Mouse (Mus musculus): ENCODE measurements around the gene Rpl36-ps4. TPM values are rescaled to one million over a fixed set of nuclear protein-coding genes. Genes with fewer than 3 reads are reported as not detected.
"Not testable (repeated sequence)": the region's sequence is repeated elsewhere in the genome, so short reads cannot be mapped to it uniquely, and the experiment has no call there.

The Rpl36-ps4 gene
- polyA plus RNA-seq, 1 experiment from 2014 or later = not detected

DNA sequence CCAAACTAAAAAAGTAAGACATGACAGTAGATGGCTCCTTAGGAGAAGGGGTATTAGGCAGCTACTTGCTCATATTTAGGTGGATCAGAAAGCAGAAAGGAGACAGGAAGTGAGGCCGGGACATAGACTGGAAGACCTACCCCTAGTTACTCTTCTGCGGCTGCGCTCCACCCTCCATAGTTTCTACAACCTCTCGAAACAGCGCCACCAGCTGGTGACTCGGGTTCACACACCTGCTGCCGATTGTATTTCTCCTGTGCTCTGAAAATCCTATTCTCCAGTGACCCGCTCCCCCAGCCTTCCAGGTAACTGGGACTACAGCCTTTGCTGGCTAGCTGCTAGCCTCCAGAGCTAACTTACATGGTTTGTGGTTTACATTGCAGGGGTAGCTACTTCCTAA, 37.5 kb downstream of the Rpl36-ps4 start:
- DNase-seq (ENCODE audit: low spot score) = no peak

DNA sequence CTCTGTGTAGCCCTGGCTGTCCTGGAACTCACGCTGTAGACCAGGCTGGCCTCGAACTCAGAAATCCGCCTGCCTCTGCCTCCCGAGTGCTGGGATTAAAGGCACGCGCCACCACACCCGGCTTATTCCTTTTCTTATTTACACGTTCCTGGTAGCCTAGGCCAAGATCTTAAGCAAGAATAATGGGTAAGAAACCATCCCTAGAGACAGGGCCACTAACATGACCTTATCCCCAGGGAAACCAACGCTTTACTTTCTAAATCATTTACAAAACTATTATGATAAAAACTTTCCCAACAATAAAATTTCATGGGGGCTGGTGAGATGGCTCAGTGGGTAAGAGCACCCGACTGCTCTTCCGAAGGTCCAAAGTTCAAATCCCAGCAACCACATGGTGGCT, 38.6 kb downstream of the Rpl36-ps4 start:
- not testable (repeated sequence) for H3K4me1 ChIP-seq; H3K27me3 ChIP-seq (ENCODE audit: insufficient read depth, poor library complexity, severe bottlenecking); H3K9me3 ChIP-seq; H3K27ac ChIP-seq; H3K36me3 ChIP-seq; H3K4me3 ChIP-seq; DNase-seq (ENCODE audit: low spot score)
- 94% methylated on average over 11 of the region's 11 CpGs for WGBS

More for the DNA sequence above, 37.5 kb downstream of the Rpl36-ps4 start:
- Histone ChIP-seq H3K4me3 (no peak overlapping the region), H3K4me1 (no peaks in the 10 kb centered on the region), H3K9me3 (no peaks in the 10 kb centered on the region), H3K27me3 (ENCODE audit: insufficient read depth, poor library complexity, severe bottlenecking) (no peaks in the 10 kb centered on the region), H3K36me3 (no peaks in the 10 kb centered on the region), H3K27ac (no peak overlapping the region)
- 61% methylated on average over 8 of the region's 8 CpGs for WGBS

DNA sequence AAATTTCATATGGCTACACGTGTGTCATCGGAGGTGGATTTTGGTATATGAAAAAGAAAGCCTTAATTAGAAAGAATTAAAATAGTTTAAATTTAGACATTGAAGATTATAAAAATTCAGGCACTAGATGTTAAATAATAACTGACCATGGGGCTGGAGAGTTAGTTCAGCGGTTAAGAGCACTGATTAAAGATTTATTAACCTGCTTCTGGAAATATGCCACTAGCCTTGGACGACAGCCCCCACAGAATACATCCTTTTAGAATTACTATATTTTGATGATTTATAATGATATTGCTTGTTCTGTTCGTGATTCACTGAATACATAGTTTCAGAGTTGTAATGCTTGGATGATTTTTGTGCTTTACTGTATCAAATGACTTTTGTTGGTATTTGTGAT, 39.2 kb downstream of the Rpl36-ps4 start:
- WGBS = 87% methylated on average over 5 of the region's 5 CpGs

DNA sequence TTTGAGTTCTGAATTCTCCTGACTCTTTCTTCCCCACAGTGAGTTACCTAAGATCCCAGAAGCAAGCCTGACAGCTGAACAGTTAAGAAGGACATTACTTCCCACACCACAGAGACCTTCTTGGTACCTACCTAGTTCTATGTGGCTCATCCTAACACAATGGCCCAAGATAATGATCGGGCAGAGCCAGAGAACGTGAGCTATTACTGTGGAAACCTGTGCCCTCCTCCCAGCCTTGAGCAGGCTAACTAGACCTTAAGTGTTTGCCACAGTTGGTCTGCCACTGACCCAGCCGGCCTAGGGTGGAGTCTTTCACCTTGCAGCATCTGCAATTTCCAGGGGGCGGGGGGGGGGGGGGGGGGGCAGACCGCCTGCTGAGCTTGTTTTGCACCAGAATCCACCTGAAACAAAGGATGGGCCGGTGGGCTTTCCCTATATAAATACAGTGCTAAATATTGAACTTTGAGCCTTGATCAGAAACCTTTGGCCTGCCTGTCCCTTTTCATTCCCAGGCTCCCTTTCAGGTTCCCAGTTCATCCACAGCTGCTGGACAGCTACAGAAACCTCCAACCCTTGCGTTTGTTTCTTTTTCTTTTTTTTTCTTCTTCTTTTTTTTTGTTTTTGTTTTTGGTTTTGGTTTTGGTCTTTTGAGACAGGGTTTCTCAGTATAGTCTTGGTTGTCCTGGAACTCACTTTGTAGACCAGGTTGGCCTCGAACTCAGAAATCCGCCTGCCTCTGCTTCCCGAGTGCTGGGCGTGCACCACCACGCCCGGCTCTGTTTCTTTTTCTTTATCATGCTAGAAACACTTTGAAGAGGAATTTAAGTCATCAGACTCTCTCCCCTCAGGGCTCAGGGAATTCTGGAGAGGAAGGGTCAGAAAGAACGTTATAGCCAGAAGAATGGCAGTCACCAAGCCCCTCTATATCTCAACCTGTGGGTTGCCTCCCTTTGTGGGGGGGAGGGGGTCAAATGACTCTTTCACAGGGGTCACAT, 42.6 kb downstream of the Rpl36-ps4 start:
- Histone ChIP-seq H3K9me3 (no peaks in the 10 kb centered on the region), H3K36me3 (no peaks in the 10 kb centered on the region), H3K27me3 (ENCODE audit: insufficient read depth, poor library complexity, severe bottlenecking) (no peaks in the 10 kb centered on the region), H3K4me3 (no peak overlapping the region), H3K4me1 (no peaks in the 10 kb centered on the region), H3K27ac (no peak overlapping the region)
- WGBS = 81% methylated on average over 14 of the region's 14 CpGs
- DNase-seq (ENCODE audit: low spot score) = no peak

More for the DNA sequence above, 39.2 kb downstream of the Rpl36-ps4 start:
- H3K27ac ChIP-seq; DNase-seq (ENCODE audit: low spot score); H3K9me3 ChIP-seq; H3K36me3 ChIP-seq; H3K4me1 ChIP-seq; H3K27me3 ChIP-seq (ENCODE audit: insufficient read depth, poor library complexity, severe bottlenecking); H3K4me3 ChIP-seq: not testable (repeated sequence)

DNA sequence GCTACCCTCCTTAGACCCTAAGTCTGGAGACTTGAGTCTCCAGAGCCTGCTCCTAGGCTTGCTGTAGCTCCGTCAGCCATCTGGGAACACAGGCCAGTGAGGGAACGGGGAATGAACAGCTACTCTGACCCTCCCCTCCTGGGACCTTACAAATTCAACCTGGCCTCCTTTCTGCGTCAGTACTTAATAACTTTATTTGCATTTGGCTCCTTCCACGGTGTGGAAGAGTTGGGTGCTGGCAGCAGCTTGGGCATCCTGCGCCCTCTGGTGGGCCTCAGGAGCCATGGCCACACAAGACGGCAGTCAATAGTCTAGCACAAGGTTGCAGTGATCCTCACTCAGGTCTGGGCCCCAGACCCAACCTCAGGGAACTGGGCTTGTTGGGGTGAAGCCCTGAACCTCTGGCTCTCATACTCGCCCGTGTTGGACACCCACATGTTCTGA, 47.7 kb downstream of the Rpl36-ps4 start:
- not testable (repeated sequence) for DNase-seq (ENCODE audit: low spot score); H3K9me3 ChIP-seq; H3K27me3 ChIP-seq (ENCODE audit: insufficient read depth, poor library complexity, severe bottlenecking); H3K27ac ChIP-seq; H3K36me3 ChIP-seq; H3K4me1 ChIP-seq; H3K4me3 ChIP-seq
- WGBS = 29% methylated on average over 7 of the region's 8 CpGs

Other genes starting within 250 kb of the Rpl36-ps4 start
- 63.8 and 75.1 TPM in 2 replicates for gene Msh2, start 248.6 kb upstream of the Rpl36-ps4 start, polyA plus RNA-seq (2016; fragmentation: Nextera tagmentation; extraction: Ambion mirVana)
- 0.06 TPM in 1 of 2 replicates, not detected in the other for gene Kcnk12, start 123.0 kb upstream of the Rpl36-ps4 start, polyA plus RNA-seq (2016; fragmentation: Nextera tagmentation; extraction: Ambion mirVana)
- 53.6 and 58.1 TPM in 2 replicates for gene Msh6, start 54.1 kb downstream of the Rpl36-ps4 start, polyA plus RNA-seq (2016; fragmentation: Nextera tagmentation; extraction: Ambion mirVana)
- gene Fbxo11, start 144.3 kb downstream of the Rpl36-ps4 start, polyA plus RNA-seq (2016; fragmentation: Nextera tagmentation; extraction: Ambion mirVana) = 11.0 TPM in 2 replicates